Mouse (Mus musculus) kidney, adult 8-10 months (tissue): ENCODE results near the gene Selenov.
A peak's percentile ranks its signal among the peaks of the same experiment; 100 is the strongest.
"Not testable (repeated sequence)": the region's sequence is repeated elsewhere in the genome, so short reads cannot be mapped to it uniquely, and the experiment has no call there.

Experiments
- DNase-seq, 2 experiments: peaks; one replicate each; pipeline ENCODE4 v3.0.0; 2022

Selenov gene

DNA sequence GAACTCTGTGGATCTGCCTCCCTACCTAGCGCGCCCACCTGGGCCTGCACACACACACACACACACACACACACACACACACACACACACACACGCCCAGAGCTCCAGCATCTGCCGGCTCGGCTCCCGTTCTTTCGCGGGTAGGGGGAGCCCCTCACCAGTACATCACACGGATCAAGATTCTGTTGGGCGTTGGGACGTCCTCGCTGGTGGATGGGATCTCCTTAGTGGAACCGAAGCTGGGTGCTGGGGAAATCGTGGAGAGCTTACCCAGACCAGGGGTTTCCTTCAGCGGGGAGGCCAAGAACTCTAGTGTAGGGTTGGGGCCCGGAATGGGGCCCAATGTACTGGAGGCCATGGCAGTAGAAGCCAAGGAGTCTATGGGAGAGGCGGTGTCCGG lies 821 bp downstream of the Selenov start:
- DNase-seq = no peak

GRCm38 (mm10) chr7:28280630-28281029 lies 10.4 kb downstream of the Selenov start:
- no peak for DNase-seq

DNA sequence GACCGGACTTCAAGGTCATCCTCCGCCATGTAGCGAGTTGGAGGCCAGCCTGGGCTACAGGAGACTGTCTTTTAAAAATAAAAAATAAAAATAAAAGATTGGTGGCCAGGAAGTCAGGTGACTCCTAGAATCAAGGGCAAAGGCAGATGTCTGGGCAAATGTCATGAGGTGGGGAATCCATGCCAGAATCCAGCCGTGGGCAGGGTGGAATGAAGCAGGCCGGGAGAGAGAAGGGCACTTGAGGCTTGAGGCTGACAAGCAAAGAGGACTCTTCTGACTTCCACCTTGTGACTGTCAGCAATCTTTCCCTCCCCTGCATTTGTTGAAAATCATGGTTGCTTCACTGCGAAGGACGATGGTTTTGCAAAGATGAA lies 12.7 kb downstream of the Selenov start:
- DNase-seq = no peak

DNA sequence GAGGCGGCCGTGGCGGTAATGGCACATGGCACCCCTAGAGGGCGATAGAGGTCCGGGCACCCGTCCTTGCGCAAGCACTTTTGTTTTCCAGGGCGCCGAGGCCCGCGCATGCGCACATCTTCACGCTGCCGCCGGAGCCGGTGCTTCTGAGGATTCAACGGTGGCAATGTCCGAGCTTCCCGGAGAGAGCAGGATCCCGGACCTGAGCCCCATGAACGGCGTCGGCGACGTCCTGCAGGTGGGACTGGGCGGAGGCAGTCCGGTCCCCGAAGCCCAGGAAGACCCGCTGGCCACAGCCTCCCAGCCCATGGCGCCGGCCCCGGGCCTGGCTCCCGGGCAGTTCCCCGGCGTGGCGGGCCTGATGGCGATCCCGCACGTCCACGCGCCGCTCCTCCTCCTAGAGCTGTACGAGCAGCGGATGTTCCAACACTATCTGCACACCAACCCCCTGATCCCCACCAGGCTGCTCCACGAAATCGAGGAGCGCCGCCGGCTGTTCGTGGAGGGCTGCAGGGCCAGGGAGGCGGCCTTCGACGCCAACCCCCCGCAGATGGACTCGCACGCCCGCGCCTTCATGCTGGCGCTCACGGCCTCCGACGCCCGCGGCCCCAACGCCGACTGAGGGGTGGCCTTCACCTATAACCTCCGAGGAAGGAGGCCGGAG lies 13.2 kb downstream of the Selenov start, which contains the start of gene Eid2b:
TSS of gene Eid2b (plus strand) at position 125 of the 664 bp plus-strand sequence.
- DNase-seq = peak; percentile 92 to 96

- DNase-seq = no peak
Observed at GRCm38 (mm10) chr7:28277237-28277614, 13.8 kb downstream of the Selenov start.

DNA sequence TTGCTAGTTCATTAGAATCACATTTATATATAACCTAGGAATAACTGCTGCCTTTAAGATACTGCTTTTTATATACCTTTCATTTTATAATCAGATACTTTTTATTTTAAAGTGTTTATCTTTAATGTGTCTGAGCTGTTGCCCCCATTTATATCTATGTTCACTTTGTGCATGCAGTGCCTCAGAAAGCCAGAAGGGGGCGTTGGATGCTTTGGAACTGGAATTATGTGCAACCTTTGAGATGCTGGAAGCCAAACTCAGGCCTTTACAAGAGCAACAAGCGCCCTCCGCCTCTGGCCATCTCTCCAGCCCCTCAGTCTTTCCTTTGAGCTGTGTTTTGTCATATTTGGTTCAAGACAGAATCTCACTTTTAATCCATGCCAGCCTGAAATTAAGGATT lies 19.2 kb downstream of the Selenov start:
- DNase-seq = no peak

- no peak for DNase-seq
Observed at GRCm38 (mm10) chr7:28269355-28269754, 21.6 kb downstream of the Selenov start.

DNA sequence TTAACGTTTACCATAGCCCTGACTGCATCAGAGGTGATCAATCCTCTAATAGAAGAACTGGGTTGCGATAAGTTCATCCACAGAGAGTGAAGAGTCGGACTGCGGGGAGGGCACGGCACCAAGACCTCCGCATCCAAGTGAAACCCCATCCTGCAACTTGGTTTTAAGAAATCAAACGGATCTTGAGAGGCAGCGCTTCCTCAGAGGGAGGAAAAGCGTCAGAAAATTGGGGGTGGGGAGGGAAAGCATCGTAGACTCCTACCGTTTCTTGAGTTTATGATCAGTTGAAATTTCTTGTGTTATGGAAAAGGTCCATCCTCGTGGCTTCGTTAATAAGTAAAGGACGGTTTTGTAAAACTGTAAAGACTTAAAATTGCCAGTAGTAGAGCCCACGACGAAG lies 22.4 kb downstream of the Selenov start:
- DNase-seq = peak in 1 of 2 experiments; percentile 3

DNA sequence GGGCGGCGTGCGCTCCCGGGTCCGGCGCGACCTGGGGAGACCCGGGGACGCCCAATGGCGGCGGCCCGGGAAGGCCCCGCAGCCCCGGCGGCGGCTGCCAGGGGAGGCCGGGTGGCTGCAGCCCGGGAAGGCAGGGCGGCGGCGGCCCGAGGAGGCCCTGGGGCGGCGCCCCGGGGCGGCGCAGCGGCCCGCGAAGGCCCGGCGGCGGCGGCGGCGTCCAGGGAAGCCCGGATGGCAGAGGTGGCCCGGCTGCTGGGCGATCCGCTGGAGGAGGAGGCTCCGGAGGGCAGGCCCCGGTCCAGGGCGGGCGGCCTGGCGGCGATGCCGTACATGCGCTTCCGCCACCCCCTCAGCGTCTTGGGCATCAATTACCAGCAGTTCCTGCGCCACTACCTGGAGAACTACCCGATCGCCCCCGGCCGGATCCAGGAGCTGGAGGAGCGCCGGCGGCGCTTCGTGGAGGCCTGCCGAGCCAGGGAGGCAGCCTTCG lies 22.9 kb downstream of the Selenov start:
- peak; percentile 34 to 56 for DNase-seq

DNA sequence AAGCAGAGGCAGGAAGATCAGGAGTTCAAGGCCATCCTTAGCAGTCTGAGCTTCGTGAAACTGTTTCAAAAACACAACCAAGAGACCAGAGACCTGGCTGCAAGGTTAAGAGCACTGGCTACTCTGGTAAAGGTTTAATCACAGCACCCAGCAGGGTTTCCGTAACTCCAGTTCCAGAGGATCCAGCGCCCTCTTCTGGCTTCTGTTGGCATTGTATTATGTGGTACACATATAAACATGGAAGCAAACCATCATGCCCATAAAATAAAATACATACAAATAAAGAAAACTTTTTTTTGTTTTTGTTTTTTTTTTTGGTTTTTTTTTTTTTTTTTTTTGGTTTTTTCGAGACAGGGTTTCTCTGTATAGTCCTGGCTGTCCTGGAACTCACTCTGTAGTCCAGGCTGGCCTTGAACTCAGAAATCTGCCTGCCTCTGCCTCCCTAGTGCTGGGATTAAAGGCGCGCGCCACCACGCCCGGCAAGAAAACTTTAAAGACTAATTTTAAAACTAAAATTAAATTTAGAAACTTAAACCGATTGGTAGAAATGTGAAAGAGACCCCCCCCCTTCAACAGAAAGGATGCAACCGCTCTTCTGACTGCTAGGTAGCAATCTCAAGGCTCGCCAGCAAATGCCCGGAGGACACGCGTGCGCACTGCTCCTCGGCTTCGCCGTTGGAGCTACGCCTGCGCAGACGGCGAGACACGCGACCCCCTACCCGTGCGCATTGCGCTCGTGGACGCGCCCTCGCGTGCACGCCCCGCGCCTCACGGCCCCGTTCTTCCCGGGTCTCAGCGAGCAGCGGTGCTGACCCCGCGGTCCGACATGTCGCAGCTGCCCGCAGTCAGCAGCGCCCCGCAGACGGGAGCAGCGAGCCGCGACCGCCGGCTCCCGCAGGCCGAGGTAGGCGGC lies 23.6 kb downstream of the Selenov start, which contains the start of gene Eid2:
TSS of gene Eid2 (plus strand) at position 753 of the 913 bp plus-strand sequence.
- DNase-seq = peak; percentile 55 to 75

GRCm38 (mm10) chr7:28265391-28265790 lies 25.6 kb downstream of the Selenov start:
- no peak for DNase-seq

DNA sequence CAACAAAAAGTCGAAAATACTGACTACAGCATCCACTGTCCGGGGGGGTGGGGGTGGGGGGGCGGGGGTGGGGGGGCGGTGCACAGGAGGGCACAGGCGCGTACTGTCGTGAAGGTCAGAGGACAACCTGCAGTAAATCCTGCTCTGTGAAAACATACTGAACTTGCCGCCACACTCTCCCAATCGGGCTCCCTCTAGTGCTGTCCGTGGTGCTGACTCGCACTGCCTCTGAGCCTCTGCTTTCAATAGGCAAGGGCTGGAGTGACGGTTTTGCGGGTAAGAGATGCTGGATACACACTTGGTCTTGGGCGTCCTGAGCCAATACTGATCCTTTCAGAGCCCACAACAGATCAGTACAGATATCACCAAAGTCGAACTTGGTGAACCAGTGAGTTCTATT lies 27.2 kb downstream of the Selenov start:
- peak; percentile 31 to 65 for DNase-seq

- no peak for DNase-seq
Observed at GRCm38 (mm10) chr7:28262861-28263260, 28.1 kb downstream of the Selenov start.

GRCm38 (mm10) chr7:28255476-28255875 lies 35.5 kb downstream of the Selenov start:
- DNase-seq = no peak

- no peak for DNase-seq
Observed at GRCm38 (mm10) chr7:28254591-28254990, 36.4 kb downstream of the Selenov start.

- no peak for DNase-seq
Observed at GRCm38 (mm10) chr7:28251976-28252375, 39.0 kb downstream of the Selenov start.

GRCm38 (mm10) chr7:28248957-28249356 lies 42.0 kb downstream of the Selenov start:
- DNase-seq = no peak

GRCm38 (mm10) chr7:28243943-28244342 lies 47.0 kb downstream of the Selenov start:
- DNase-seq = not testable (repeated sequence)
